Mouse (Mus musculus) heart, embryonic 14.5 days (tissue): Measurements from ENCODE around the gene Arhgef3. TPM values are rescaled to one million over a fixed set of nuclear protein-coding genes. Genes with fewer than 3 reads are reported as not detected.

Source experiments
- ATAC-seq: fragments of 200-750 bp; cut with Nextera tagmentation; 2 replicates; pipeline ENCODE4 v1.8.0; 2017; ENCODE audit warnings: low read depth, moderate TSS enrichment; ENCODE audit not compliant: insufficient number of reproducible peaks, insufficient read depth, low FRiP score
- H3K27ac ChIP-seq, 2 experiments: fragments of 200-500 bp in 1 of 2; fragments of 300-500 bp in 1 of 2; sonication (generic) in 1 of 2; replicated peaks in 1 of 2; 2 replicates each; pipeline ENCODE4 v1.5.1; 2012 to 2014; ENCODE audit warnings: low read depth in 2 of 2, low read length in 2 of 2, control low read depth in 1 of 2, mild to moderate bottlenecking in 1 of 2, mixed read lengths in 1 of 2; ENCODE audit not compliant: control insufficient read depth in 1 of 2, insufficient read depth in 1 of 2
- H3K27me3 ChIP-seq: fragments of 300-500 bp; sonication (generic); 2 replicates; pipeline ENCODE4 v1.6.1; 2014; ENCODE audit warnings: mild to moderate bottlenecking, low read length, control low read depth; ENCODE audit not compliant: control insufficient read depth, insufficient read depth
- H3K36me3 ChIP-seq: fragments of 300-500 bp; sonication (generic); 2 replicates; pipeline ENCODE4 v1.6.1; 2014; ENCODE audit warnings: mild to moderate bottlenecking, control low read depth, low read length, mixed read lengths; ENCODE audit not compliant: control insufficient read depth, insufficient read depth
- H3K4me1 ChIP-seq, 2 experiments: fragments of 200-500 bp in 1 of 2; fragments of 300-500 bp in 1 of 2; sonication (generic) in 1 of 2; 2 replicates each; pipeline ENCODE4 v1.6.1; 2012 to 2014; ENCODE audit warnings: low read length in 2 of 2, control low read depth in 1 of 2, mixed read lengths in 1 of 2; ENCODE audit not compliant: control insufficient read depth in 2 of 2, insufficient read depth in 2 of 2
- H3K4me2 ChIP-seq: fragments of 300-500 bp; sonication (generic); 2 replicates; pipeline ENCODE4 v1.6.1; 2014; ENCODE audit warnings: mild to moderate bottlenecking, low read length
- H3K4me3 ChIP-seq, 2 experiments: fragments of 200-500 bp in 1 of 2; fragments of 300-500 bp in 1 of 2; sonication (generic) in 1 of 2; 2 replicates each; pipeline ENCODE4 v1.5.1; 2012 to 2014; ENCODE audit warnings: low read length in 2 of 2, mild to moderate bottlenecking in 2 of 2, control low read depth in 1 of 2, low read depth in 1 of 2, moderate library complexity in 1 of 2; ENCODE audit not compliant: control insufficient read depth in 1 of 2, insufficient read depth in 1 of 2
- H3K9ac ChIP-seq: fragments of 300-500 bp; sonication (generic); 2 replicates; pipeline ENCODE4 v1.6.1; 2014; ENCODE audit warnings: mild to moderate bottlenecking, low read length
- H3K9me3 ChIP-seq: fragments of 300-500 bp; sonication (generic); 2 replicates; pipeline ENCODE4 v1.6.1; 2016; ENCODE audit warnings: low read length, control low read depth; ENCODE audit not compliant: control insufficient read depth
- WGBS: fragments of 180-500 bp; shearing (Covaris S2); extraction: QIAGEN DNeasy Blood & Tissue Kit; methylation state at CpG from one replicate; pipeline ENCODE4 v1.1.7; 2014; 5-methylcytosine and 5-hydroxymethylcytosine counted together
- polyA plus RNA-seq: library from polyadenylated mRNA; unstranded; fragments of >200 nt; fragmentation: Nextera tagmentation; extraction: Ambion mirVana; gene quantifications from 2 replicates; pipeline ENCODE4 v1.2.1, GENCODE M21; 2014

Gene Arhgef3
- polyA plus RNA-seq, 1 experiment from 2014 or later: 15.4 TPM

- Histone ChIP-seq H3K27me3 (no peaks in the 10 kb centered on the region), H3K9me3 (no peaks in the 10 kb centered on the region), H3K36me3 (peaks cover 25% of the 10 kb centered on the region), H3K9ac (no peak overlapping the region), H3K27ac (no peak overlapping the region), H3K4me2 (no peak overlapping the region), H3K4me1 (peaks cover 0 to 4% of the 10 kb centered on the region in 2 experiments; a peak in 2 of 4 replicates), H3K4me3 (no peak overlapping the region)
- no peak for ATAC-seq
- 75% methylated on average over 7 of the region's 7 CpGs for WGBS
These were observed 281.7 kb downstream of the Arhgef3 start for GRCm38 (mm10) chr14:27396424-27396823.

- WGBS: 84% methylated on average over 6 of the region's 6 CpGs
- H3K9ac ChIP-seq: no peak overlapping the region
- ATAC-seq: no peak
These were observed 282.8 kb downstream of the Arhgef3 start for GRCm38 (mm10) chr14:27397526-27397925.

GRCm38 (mm10) chr14:27400495-27400894 is 285.8 kb downstream of the Arhgef3 start:
- WGBS: 54% methylated on average over 6 of the region's 6 CpGs
- no peaks in the 10 kb centered on the region for H3K9me3 ChIP-seq
- 0 out of 4 replicates have a peak, but pooled peaks cover 0 to 3% of the 10 kb centered on the region in 2 experiments for H3K4me1 ChIP-seq
- no peak overlapping the region for H3K4me2 ChIP-seq
- H3K27ac ChIP-seq: no peak overlapping the region
- no peak overlapping the region for H3K9ac ChIP-seq
- ATAC-seq: no peak
- H3K4me3 ChIP-seq: no peak overlapping the region
- peaks cover 42% of the 10 kb centered on the region for H3K36me3 ChIP-seq
- H3K27me3 ChIP-seq: no peaks in the 10 kb centered on the region

More at GRCm38 (mm10) chr14:27397526-27397925, 282.8 kb downstream of the Arhgef3 start:
- peaks cover 0 to 4% of the 10 kb centered on the region in 2 experiments; a peak in 2 of 4 replicates for H3K4me1 ChIP-seq
- H3K27me3 ChIP-seq: no peaks in the 10 kb centered on the region
- H3K4me3 ChIP-seq: no peak overlapping the region
- no peak overlapping the region for H3K27ac ChIP-seq
- H3K4me2 ChIP-seq: no peak overlapping the region
- no peaks in the 10 kb centered on the region for H3K9me3 ChIP-seq
- H3K36me3 ChIP-seq: peaks cover 36% of the 10 kb centered on the region

GRCm38 (mm10) chr14:27401717-27402278 is 287.1 kb downstream of the Arhgef3 start:
- H3K9ac ChIP-seq: no peak overlapping the region
- H3K36me3 ChIP-seq: peaks cover 42% of the 10 kb centered on the region
- H3K9me3 ChIP-seq: no peaks in the 10 kb centered on the region
- 0 out of 4 replicates have a peak, but pooled peaks cover 0 to 3% of the 10 kb centered on the region in 2 experiments for H3K4me1 ChIP-seq
- H3K27me3 ChIP-seq: no peaks in the 10 kb centered on the region
- no peak overlapping the region for H3K27ac ChIP-seq
- H3K4me3 ChIP-seq: no peak overlapping the region
- H3K4me2 ChIP-seq: no peak overlapping the region
- 76% methylated on average over 12 of the region's 12 CpGs for WGBS
- no peak for ATAC-seq

- no peak for ATAC-seq
- Histone ChIP-seq H3K4me2 (no peak overlapping the region), H3K36me3 (peaks cover 38% of the 10 kb centered on the region), H3K9ac (no peak overlapping the region), H3K4me3 (no peak overlapping the region), H3K9me3 (no peaks in the 10 kb centered on the region), H3K27me3 (no peaks in the 10 kb centered on the region), H3K27ac (peak overlapping the region in 1 of 2 experiments; percentile 39; a peak in 2 of 4 replicates), H3K4me1 (0 out of 4 replicates have a peak, but pooled peaks cover 0 to 3% of the 10 kb centered on the region in 2 experiments)
- WGBS: 65% methylated on average over 10 of the region's 10 CpGs
These were observed 287.9 kb downstream of the Arhgef3 start for GRCm38 (mm10) chr14:27402332-27403250.

GRCm38 (mm10) chr14:27405452-27405851 is 290.8 kb downstream of the Arhgef3 start:
- Histone ChIP-seq H3K4me1 (0 out of 4 replicates have a peak, but pooled peaks cover 0 to 3% of the 10 kb centered on the region in 2 experiments), H3K9me3 (peaks cover 3% of the 10 kb centered on the region; the same call in 1 of the 2 replicates), H3K4me3 (no peak overlapping the region), H3K4me2 (no peak overlapping the region), H3K9ac (no peak overlapping the region), H3K27me3 (no peaks in the 10 kb centered on the region), H3K27ac (no peak overlapping the region), H3K36me3 (peaks cover 32% of the 10 kb centered on the region)
- no peak for ATAC-seq
- 84% methylated on average over 4 of the region's 4 CpGs for WGBS

GRCm38 (mm10) chr14:27405947-27406346 is 291.2 kb downstream of the Arhgef3 start:
- Histone ChIP-seq H3K9ac (no peak overlapping the region), H3K9me3 (peaks cover 3% of the 10 kb centered on the region; the same call in 1 of the 2 replicates), H3K27ac (no peak overlapping the region), H3K27me3 (no peaks in the 10 kb centered on the region), H3K4me1 (0 out of 4 replicates have a peak, but pooled peaks cover 0 to 3% of the 10 kb centered on the region in 2 experiments), H3K36me3 (peaks cover 32% of the 10 kb centered on the region), H3K4me3 (no peak overlapping the region), H3K4me2 (no peak overlapping the region)
- ATAC-seq: no peak
- 94% methylated on average over 2 of the region's 2 CpGs for WGBS
